Comparison of ENCODE assay signal across 7 mouse cellular contexts in the genomic region with DNA sequence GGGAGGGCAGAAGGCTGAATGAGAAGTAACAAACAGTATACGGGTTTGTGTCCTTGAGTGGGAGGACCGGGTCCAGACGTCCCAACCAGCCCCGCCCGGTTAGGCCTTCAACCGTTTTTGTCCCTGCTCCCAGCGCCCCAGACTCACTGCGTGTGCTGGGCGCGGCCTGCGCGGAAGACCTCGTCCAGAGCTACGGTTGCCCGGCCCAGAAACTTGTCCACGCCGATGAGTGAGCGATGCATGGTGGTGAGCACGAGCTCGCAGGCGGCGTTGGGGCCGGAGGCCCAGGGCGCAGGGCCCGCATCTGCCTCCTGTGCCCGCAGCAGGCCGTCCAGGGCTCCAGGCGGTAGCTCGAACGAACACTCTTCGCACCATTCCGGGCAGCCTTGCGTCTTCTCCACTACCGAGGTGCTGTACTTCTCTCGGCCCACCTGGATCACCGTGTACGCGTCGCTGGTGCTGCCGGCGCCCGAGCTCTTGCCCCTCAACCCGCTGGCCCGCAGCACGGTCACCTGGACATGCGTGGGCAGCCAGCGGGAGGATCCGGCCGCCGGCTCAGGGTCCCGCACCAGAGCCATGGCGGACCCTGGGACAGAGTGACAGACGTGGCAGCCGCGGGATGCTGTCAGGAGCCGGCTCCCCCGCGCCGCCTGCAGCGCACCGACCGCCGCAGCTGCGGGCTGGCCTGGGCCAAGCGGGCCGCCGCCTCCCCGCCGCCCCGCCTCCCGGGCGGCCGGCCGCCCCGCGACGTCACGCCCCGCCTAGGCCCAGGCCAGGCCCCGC. TPM values are rescaled to one million over a fixed set of nuclear protein-coding genes. Genes with fewer than 3 reads are reported as not detected.
DNase-seq lines count a peak whose midpoint lies in the region; ATAC-seq and TF ChIP-seq lines count a peak whose summit lies in the region.

A gene (minus strand): TSS at position 684 of the 783 bp plus-strand sequence.

- H3K36me3 ChIP-seq in MEL (ENCODE audit: control insufficient read depth in 1 of 2, insufficient read depth in 2 of 2, low read length in 2 of 2), result peaks cover 0 to 25% of the 10 kb centered on the region in 2 experiments; a peak in 2 of 4 replicates
- no peaks in the 10 kb centered on the region for H3K36me3 ChIP-seq in embryonic facial prominence, embryonic 12.5 days
- H3K36me3 ChIP-seq in heart, embryonic 12.5 days, result peaks cover 7% of the 10 kb centered on the region
- no peaks in the 10 kb centered on the region for H3K36me3 ChIP-seq in stomach, embryonic 16.5 days (ENCODE audit: control insufficient read depth, insufficient read depth, low read length)

- H3K79me2 ChIP-seq in MEL (ENCODE audit: control insufficient read depth, insufficient read depth, low read length, poor library complexity), result no peaks in the 10 kb centered on the region

- H3K27me3 ChIP-seq in MEL (ENCODE audit: control insufficient read depth in 1 of 2, insufficient read depth in 2 of 2, low read length in 2 of 2), result no peaks in the 10 kb centered on the region
- H3K27me3 ChIP-seq in embryonic facial prominence, embryonic 12.5 days, result no peaks in the 10 kb centered on the region; the same call in 1 of the 2 replicates
- no peaks in the 10 kb centered on the region for H3K27me3 ChIP-seq in heart, embryonic 12.5 days (replicated peaks)
- no peaks in the 10 kb centered on the region for H3K27me3 ChIP-seq in stomach, embryonic 16.5 days (ENCODE audit: control insufficient read depth, insufficient read depth, low read length)

- no peak within 1 kb of the TSS for H3K27ac ChIP-seq in MEL (ENCODE audit: control insufficient read depth, low read depth, low read length)
- peak within 1 kb of the TSS; percentile 47; the same call in 1 of the 2 replicates for H3K27ac ChIP-seq in embryonic facial prominence, embryonic 12.5 days
- peak within 1 kb of the TSS; percentile 69 for H3K27ac ChIP-seq in heart, embryonic 12.5 days (ENCODE audit: poor library complexity, severe bottlenecking)
- 0 out of 2 replicates have a peak within 1 kb of the TSS, but pooled peaks have one; percentile 55 for H3K27ac ChIP-seq in stomach, embryonic 16.5 days (ENCODE audit: low read length)

- peaks cover 7 to 37% of the 10 kb centered on the region in 2 experiments for H3K4me1 ChIP-seq in MEL (ENCODE audit: control insufficient read depth in 1 of 2, insufficient read depth in 2 of 2, low read length in 2 of 2)
- peaks cover 28% of the 10 kb centered on the region for H3K4me1 ChIP-seq in embryonic facial prominence, embryonic 12.5 days
- peaks cover 64% of the 10 kb centered on the region for H3K4me1 ChIP-seq in heart, embryonic 12.5 days (replicated peaks)
- H3K4me1 ChIP-seq in stomach, embryonic 16.5 days (ENCODE audit: control insufficient read depth, insufficient read depth, low read length), result peaks cover 17% of the 10 kb centered on the region

- peak within 1 kb of the TSS; percentile 75 to 94 for H3K4me3 ChIP-seq in MEL (ENCODE audit: control insufficient read depth in 1 of 2, insufficient read depth in 1 of 2, low read depth in 2 of 2, low read length in 2 of 2)
- peak within 1 kb of the TSS; percentile 76 for H3K4me3 ChIP-seq in embryonic facial prominence, embryonic 12.5 days
- H3K4me3 ChIP-seq in heart, embryonic 12.5 days, result peak within 1 kb of the TSS; percentile 80
- peak within 1 kb of the TSS; percentile 80 for H3K4me3 ChIP-seq in stomach, embryonic 16.5 days (replicated peaks; ENCODE audit: low read length)

- peak; percentile 50 for DNase-seq in MEL (ENCODE audit: low read depth, low spot score)
- peak; percentile 57 for DNase-seq in kidney, postnatal 14 days
- DNase-seq in lung, postnatal 10 days, result peak; percentile 55

- TF ChIP-seq CTCF in MEL (IDR thresholded peaks at IDR 0.05 in 2 of 3, conservative IDR thresholded peaks at IDR 0.05 in 1 of 3; ENCODE audit: control insufficient read depth in 1 of 3, insufficient read depth in 1 of 3, low read depth in 2 of 3, low read length in 3 of 3, poor library complexity in 1 of 3, severe bottlenecking in 1 of 3), result no peak

- 1% methylated on average over 57 of the region's 80 CpGs for WGBS in embryonic facial prominence, embryonic 12.5 days
- WGBS in heart, embryonic 12.5 days, result 2% methylated on average over 80 of the region's 80 CpGs
- WGBS in stomach, embryonic 16.5 days, result 2% methylated on average over 72 of the region's 80 CpGs

- TF ChIP-seq RAD21 in MEL (IDR thresholded peaks at IDR 0.05; ENCODE audit: low read depth, low read length), result no peak

- peak within 1 kb of the TSS; percentile 80 for H3K9ac ChIP-seq in MEL (ENCODE audit: control insufficient read depth, low read depth, low read length, poor library complexity, severe bottlenecking)
- H3K9ac ChIP-seq in embryonic facial prominence, embryonic 12.5 days, result peak within 1 kb of the TSS; percentile 80
- peak within 1 kb of the TSS; percentile 97 for H3K9ac ChIP-seq in heart, embryonic 12.5 days
- H3K9ac ChIP-seq in stomach, embryonic 16.5 days (ENCODE audit: low read length), result peak within 1 kb of the TSS; percentile 86

- no peaks in the 10 kb centered on the region for H3K9me3 ChIP-seq in MEL (replicated peaks; ENCODE audit: insufficient read depth, low read length)
- H3K9me3 ChIP-seq in embryonic facial prominence, embryonic 12.5 days, result no peaks in the 10 kb centered on the region
- H3K9me3 ChIP-seq in heart, embryonic 12.5 days (replicated peaks), result no peaks in the 10 kb centered on the region
- no peaks in the 10 kb centered on the region for H3K9me3 ChIP-seq in stomach, embryonic 16.5 days (replicated peaks; ENCODE audit: control insufficient read depth, low read length)

- TF ChIP-seq EP300 in MEL (IDR thresholded peaks at IDR 0.05; ENCODE audit: low read depth in 1 of 2, low read length in 2 of 2), result no peak

- ATAC-seq in CD4-positive, CD25-positive, alpha-beta regulatory T cell, adult 4 months, result peak; percentile 24
- ATAC-seq in embryonic facial prominence, embryonic 12.5 days (ENCODE audit: insufficient number of reproducible peaks, insufficient read depth, low FRiP score, low TSS enrichment), result peak; percentile 9
- peak; percentile 12; the same call in 1 of the 2 replicates for ATAC-seq in heart, embryonic 12.5 days (ENCODE audit: insufficient number of reproducible peaks, low FRiP score)
- peak; percentile 4; the same call in 1 of the 2 replicates for ATAC-seq in stomach, embryonic 16.5 days (ENCODE audit: insufficient read depth, low FRiP score)

- no peak; a peak in 1 of 4 replicates for TF ChIP-seq POLR2A in MEL (IDR thresholded peaks at IDR 0.05; ENCODE audit: control insufficient read depth in 1 of 2, insufficient read depth in 1 of 2, low read depth in 1 of 2, low read length in 2 of 2, poor library complexity in 1 of 2)

- peak within 1 kb of the TSS; percentile 90 for H3K4me2 ChIP-seq in embryonic facial prominence, embryonic 12.5 days (replicated peaks)
- H3K4me2 ChIP-seq in heart, embryonic 12.5 days, result peak within 1 kb of the TSS; percentile 78
- H3K4me2 ChIP-seq in stomach, embryonic 16.5 days (ENCODE audit: low read depth, low read length), result peak within 1 kb of the TSS; percentile 83

TF ChIP-seq in MEL, 35 proteins besides CTCF, POLR2A, EP300 and RAD21:
- TF ChIP-seq E2F4 (IDR thresholded peaks at IDR 0.05; ENCODE audit: borderline replicate concordance, low read depth, low read length) (no peak), MAZ (IDR thresholded peaks at IDR 0.05; ENCODE audit: low read depth, low read length) (no peak), RCOR1 (IDR thresholded peaks at IDR 0.05; ENCODE audit: low read depth, low read length) (no peak), HCFC1 (IDR thresholded peaks at IDR 0.05; ENCODE audit: low read depth, low read length) (0 out of 2 replicates have a peak, but pooled peaks have one; percentile 15), CHD2 (IDR thresholded peaks at IDR 0.05; ENCODE audit: low read length) (no peak), UBTF (IDR thresholded peaks at IDR 0.05; ENCODE audit: borderline replicate concordance, insufficient read depth, low read depth, low read length) (no peak; the same call in 1 of the 2 replicates), MYC (IDR thresholded peaks at IDR 0.05; ENCODE audit: low read depth, low read length) (no peak), GATA1 (IDR thresholded peaks at IDR 0.05; ENCODE audit: low read depth, low read length) (no peak)

RNA-seq across cellular contexts. Expression of the gene that starts here (rescaled TPM):
- polyA plus RNA-seq in CD4-positive, CD25-positive, alpha-beta regulatory T cell, adult 4 months (2017; shearing (Covaris generic)), result under 1 TPM; 0.14 to 0.42 TPM
- 3.1 and 3.3 TPM in 2 replicates for total RNA-seq in MEL (2012; rRNA removed)
- 1 to 10 TPM in 1 of 2 experiments, not detected in 1; 8.5 TPM for polyA plus RNA-seq in MEL (2012; ENCODE audit: insufficient read depth in 1 of 2, insufficient read length in 2 of 2, low read depth in 1 of 2, low replicate concordance in 2 of 2, missing spikeins in 1 of 2)
- polyA plus RNA-seq in embryonic facial prominence, embryonic 12.5 days (2016; fragmentation: Nextera tagmentation; extraction: Ambion mirVana), result 12.3 and 13.3 TPM in 2 replicates
- 42.0 and 42.6 TPM in 2 replicates for polyA plus RNA-seq in heart, embryonic 12.5 days (2016; fragmentation: Nextera tagmentation; extraction: Ambion mirVana)
- polyA plus RNA-seq in stomach, embryonic 16.5 days (2015; fragmentation: Nextera tagmentation; extraction: Ambion mirVana), result 10.1 and 10.2 TPM in 2 replicates

Comparison
In these comparisons a context has a peak if more than half of its experiments do, and no peak if none do; other contexts are left out.
1. Peak in ATAC-seq in CD4-positive, CD25-positive, alpha-beta regulatory T cell, adult 4 months; RNA of the gene not detected or under 1 TPM.